Mouse (Mus musculus) cerebellum, adult (tissue): ENCODE data around the gene Stard9.

ENCODE experiments used
- ATAC-seq: cut with Nextera tagmentation; 2 replicates; pipeline ENCODE4 v1.9.2; 2017; ENCODE audit warnings: mild to moderate bottlenecking, moderate library complexity, mixed read lengths; ENCODE audit not compliant: insufficient number of reproducible peaks, low FRiP score, low TSS enrichment

Stard9 gene

GRCm38 (mm10) chr2:120720821-120721220 is 91.9 kb downstream of the Stard9 start:
- ATAC-seq: no peak

- ATAC-seq: no peak
Measured at GRCm38 (mm10) chr2:120721911-120722310, 93.0 kb downstream of the Stard9 start.

- no peak for ATAC-seq
Measured at GRCm38 (mm10) chr2:120722491-120722890, 93.6 kb downstream of the Stard9 start.

GRCm38 (mm10) chr2:120723621-120724020 is 94.7 kb downstream of the Stard9 start:
- no peak for ATAC-seq

- no peak for ATAC-seq
Measured at GRCm38 (mm10) chr2:120724176-120724575, 95.3 kb downstream of the Stard9 start.

GRCm38 (mm10) chr2:120729775-120730585 is 101.1 kb downstream of the Stard9 start:
- ATAC-seq: no peak

GRCm38 (mm10) chr2:120730639-120731166 is 101.8 kb downstream of the Stard9 start:
- peak; percentile 19; the same call in 1 of the 2 replicates for ATAC-seq

- ATAC-seq: peak; percentile 94
Measured at GRCm38 (mm10) chr2:120731167-120731862, 102.4 kb downstream of the Stard9 start.

GRCm38 (mm10) chr2:120731877-120732530 is 103.1 kb downstream of the Stard9 start:
- ATAC-seq: no peak

GRCm38 (mm10) chr2:120745496-120745895 is 116.6 kb downstream of the Stard9 start:
- ATAC-seq: peak; percentile 49; the same call in 1 of the 2 replicates

GRCm38 (mm10) chr2:120748041-120748440 is 119.1 kb downstream of the Stard9 start:
- ATAC-seq: no peak

- ATAC-seq: no peak
Measured at GRCm38 (mm10) chr2:120761922-120762321, 133.0 kb downstream of the Stard9 start.

GRCm38 (mm10) chr2:120770265-120770935 is 141.5 kb downstream of the Stard9 start:
- no peak for ATAC-seq
